Mouse (Mus musculus): ENCODE results near the gene Tm2d3.

DNA sequence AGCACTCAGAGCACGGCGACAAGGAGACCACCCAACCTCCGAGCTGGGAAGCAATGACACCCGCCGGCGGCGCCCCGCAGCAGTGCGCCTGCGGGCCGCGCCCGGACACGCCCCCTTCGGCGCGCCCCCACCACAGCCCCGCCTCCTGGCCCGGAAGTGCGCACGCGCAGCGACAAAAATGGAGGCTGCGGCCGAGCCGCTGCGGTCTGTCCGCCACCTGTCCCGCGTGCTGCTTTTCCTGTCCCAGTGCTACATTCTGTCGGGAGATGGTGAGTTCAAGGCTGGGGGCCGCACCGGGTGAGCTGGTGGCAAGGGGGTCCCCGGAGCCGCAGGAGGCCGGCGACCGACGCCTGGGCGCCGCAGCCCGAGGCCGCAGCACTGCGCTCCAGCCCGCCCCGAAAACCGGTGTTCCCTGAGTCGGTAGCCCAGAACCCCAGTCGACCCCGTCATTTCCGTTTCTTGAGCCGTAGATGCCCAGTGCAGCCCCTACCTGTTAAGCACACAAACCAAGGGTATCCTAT is 2.4 kb downstream of the Tm2d3 start:
- TF ChIP-seq FLI1 (IDR thresholded peaks at IDR 0.05; ENCODE audit: low read length) = no peak
- no peak for TF ChIP-seq GATA1 (IDR thresholded peaks at IDR 0.05; ENCODE audit: borderline replicate concordance, low read length)
